Mouse (Mus musculus) spleen, postnatal 14 days (tissue): ENCODE measurements around the gene Tsc22d4.

Experiments
- DNase-seq, 2 experiments: peaks; one replicate each; pipeline ENCODE4 v3.0.0; 2021 to 2022; ENCODE audit warnings: low spot score in 2 of 2

Tsc22d4 gene

DNA sequence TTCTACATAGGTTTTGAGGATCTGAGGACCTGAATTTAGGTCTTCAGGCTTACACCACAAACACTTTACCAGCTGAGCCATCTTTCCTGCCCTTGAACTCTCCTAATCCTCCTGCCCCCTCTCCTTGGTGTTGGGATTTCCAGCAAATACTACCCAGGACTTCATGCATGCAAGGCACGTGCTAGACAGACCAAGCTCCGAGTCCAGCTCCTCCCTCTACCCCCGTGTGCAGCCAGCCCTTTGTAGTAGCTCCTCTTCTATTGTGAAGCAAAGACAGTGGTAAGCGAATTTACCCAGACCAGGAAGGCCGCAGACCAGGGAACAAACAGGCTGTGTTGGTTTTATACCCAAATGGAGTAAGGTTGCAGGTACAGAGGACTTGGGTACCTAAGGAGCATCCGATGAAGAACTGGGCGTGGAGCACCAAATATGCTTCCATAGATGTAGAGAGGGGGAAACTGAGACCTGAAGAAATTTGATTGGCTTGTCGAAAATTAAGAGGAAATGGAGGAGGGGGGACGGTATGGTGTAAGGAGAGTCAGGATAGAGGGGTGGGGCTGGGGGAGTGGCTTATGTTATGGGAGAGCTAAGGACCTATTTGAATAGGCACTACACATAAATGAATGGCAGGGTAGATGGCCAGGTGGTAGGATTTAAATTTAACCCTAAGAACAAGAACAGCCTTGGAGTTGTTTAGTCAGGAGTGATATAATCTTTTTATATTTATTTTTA is 19.2 kb downstream of the Tsc22d4 start:
- DNase-seq: no peak

DNA sequence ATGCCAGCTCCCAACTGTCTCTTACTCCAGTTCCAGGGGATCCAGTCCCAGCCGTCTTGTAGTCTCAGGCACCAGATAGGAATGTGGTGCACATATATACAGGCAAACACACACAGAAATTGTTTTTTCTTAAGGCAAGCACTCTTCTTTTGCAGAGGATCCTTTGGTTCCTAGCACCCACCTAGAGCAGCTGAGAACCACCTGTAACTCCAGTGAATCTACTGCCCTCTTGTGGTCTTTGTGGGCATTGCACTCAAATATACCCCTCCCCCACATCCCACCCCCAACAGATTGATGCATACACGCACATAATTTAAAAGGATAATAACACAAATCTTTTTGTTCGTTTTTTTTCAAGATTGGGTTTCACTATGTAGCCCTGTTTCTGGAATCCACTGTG is 20.7 kb downstream of the Tsc22d4 start:
- no peak for DNase-seq

DNA sequence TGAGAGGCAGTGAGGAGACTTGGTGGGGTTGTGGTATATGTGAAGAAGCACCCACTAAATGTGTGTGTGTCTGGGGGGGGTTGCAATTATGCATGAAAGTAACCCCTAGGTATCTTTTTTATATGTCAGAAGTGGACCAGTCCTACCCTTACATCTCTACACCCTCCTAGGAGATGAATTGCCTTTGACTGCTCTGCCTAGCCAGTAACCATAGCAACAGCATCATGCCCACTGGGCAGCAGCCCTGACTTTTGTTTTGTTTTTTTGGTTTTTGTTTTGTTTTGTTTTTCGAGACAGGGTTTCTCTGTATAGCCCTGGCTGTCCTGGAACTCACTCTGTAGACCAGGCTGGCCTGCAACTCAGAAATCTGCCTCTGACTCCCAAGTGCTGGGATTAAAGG is 22.9 kb downstream of the Tsc22d4 start:
- no peak for DNase-seq

DNA sequence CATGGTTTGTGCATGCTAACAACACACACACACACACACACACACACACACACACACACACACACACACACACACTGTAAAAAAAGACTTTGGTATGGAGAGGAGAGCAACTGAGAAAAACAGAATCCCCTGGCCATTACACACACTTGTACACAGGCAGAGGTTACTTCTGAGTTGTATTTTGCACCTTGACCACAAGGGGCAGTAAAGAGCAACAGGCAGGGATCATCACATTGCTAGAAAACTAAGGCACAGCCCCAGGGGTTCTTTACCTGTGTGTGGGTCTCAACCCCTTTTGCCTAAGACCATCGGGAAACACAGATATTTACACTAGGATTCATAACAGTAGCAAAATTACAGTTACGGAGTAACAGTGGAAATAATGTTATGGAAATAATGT is 25.2 kb downstream of the Tsc22d4 start:
- DNase-seq: no peak

DNA sequence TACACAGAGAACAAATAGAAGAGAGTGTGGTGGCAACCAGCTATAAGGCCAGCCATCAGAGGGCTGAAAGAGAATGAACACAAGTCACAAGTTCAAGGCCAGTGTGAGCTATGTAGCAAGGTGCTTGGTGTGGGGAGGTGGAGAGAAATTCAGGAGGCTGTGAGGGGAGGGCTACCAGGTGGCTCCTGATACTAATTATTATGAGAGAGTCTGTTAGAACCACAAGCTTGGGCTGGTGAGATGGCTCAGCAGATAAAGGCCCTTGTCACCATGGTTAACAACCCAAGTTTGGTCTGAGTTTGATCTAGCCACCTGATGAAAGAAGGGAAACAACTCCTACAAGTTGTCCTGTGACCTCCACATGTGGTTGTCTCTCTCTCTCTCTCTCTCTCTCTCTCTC is 27.2 kb downstream of the Tsc22d4 start:
- DNase-seq: no peak

DNA sequence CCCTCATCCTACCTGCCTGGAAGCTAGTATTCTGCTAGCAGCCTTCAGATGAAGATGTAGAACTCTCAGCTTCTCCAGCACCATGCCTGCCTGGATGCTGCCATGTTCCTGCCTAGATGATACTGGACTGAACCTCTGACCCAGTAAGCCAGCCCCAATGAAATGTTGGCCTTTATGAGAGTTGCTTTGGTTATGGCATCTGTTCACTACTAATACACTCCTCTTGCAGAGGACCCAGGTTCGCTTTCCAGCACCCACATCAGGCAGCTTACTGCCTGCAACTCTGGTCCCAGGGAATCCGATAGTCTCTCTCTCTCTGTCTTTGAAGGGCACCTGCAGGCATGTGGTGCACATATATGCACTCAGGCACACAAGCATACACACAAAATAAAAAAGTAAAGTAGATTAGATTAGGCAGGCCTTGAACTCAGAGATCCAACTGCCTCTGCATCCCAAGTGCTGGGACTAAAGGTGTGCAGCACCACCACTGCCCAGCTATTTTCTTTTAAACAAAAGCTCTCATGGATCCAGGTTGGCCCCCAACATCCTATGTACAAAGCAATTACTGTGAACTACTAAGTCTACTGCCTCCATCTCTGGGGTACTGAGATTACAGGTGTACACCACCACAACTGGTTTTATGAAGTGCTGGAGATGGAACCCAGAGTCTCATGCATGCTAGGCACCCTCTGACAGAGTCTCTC is 30.2 kb downstream of the Tsc22d4 start:
- DNase-seq: no peak

DNA sequence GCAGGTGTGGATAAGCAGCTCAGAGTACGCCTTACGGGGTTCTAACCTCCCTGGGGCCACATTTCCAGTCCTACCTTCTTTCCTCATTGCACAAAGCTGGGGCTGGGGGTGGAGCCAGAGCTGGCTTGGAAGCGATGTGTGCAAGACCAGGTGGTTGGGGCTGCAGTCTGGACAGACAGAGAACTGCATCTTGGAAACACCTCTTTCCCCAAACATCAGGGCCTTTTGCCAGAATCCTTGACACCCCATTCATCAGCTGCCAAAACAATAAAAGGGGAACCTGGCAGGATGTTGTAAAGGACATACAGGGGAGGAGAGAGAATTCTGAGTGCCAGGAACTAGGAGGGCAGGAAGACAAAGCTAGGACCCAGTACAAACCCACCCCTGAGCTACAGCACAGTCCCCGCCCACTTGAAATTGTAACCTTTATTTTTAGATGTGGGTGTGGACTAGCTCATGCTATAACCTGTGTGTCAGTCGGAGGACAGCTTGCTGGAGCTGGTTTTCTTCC is 30.9 kb downstream of the Tsc22d4 start:
- no peak for DNase-seq

DNA sequence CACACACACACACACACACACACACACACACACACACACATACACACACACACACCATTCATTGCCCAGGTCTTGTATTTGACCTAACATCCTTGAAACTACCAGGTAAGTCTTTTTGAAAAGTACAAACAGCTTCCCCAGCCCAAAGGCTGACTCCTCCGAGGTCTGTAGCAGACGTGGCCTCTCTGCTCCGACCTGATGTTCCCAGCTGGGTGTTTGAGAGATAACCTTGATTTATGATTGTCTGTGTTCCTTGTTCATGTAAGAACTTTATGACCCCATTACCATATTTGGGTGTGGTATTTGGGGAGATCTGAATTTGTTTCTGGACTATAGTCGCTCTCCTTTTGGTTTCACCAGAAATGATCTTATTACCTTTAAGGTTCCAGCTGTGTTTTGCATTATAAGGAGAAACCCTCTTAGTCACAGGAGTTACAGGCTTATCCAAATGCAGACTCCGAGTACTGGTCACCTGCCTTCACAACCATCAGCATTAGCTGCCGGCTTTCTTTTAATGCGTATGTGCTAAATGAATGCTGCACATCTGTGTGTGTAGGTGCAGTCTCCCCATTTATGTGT is 31.8 kb downstream of the Tsc22d4 start:
- no peak for DNase-seq

DNA sequence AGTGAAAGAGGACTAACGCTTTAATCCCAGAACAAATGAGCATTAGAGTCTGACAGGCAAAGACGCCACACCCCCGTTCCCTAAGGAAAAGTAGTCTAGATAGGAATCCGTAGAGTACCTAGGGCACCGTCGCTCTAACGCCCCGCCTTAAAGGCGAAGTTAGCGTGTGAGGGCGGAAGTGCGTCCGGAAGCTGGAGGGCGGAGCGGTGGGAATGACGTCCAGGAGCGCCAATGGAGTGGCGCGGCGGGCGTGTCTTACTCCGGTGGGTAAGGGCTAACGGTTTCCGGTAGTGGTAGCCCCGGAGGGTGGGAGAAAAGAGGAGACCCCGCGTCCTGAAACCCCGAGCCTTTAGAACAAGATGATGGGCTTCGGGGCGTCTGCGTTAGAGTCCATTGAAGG is 33.1 kb downstream of the Tsc22d4 start, which contains the start of gene Ppp1r35:
TSS of gene Ppp1r35 (plus strand) at position 215 of the 400 bp plus-strand sequence.
- peak; percentile 91 to 92 for DNase-seq

DNA sequence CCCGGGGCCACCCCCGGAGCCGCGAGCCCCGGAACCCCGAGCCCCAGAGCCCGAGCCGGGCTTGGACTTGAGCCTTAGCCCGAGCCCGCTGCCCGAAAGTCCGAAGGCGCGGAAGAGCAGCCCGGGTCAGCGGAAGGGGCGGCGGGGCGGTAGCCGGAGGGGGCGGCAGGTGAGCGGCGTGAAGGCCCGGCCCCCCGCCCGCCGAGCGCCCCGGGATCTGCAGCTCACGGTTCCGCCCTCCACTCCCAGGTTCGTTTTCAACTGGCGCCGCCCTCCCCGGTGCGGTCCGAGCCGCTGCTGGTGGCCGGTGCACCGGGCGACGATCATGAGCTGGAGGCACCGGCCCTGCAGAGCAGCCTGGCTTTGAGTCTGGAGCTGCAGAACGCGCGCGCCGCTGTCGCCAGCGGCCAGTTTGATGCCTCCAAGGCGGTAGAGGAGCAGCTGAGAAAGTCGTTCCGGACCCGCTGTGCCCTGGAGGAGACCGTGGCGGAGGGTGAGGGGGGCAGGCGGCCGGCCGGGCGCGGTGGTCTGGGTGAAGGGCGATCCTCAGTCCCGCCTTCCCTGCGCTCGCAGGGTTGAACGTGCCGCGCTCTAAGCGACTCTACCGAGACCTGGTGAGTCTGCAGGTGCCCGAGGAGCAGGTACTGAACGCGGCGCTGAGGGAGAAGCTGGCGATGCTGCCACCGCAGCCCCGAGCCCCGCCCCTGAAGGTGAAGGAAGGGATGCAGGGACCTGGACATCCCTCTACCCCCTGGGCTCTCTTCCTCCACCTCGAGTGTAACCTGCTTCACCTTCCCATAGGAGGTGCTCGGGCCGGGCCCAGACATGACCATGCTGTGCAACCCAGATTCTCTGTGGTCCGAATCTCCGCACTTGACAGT is 33.8 kb downstream of the Tsc22d4 start:
- DNase-seq: peak; percentile 32 to 41

DNA sequence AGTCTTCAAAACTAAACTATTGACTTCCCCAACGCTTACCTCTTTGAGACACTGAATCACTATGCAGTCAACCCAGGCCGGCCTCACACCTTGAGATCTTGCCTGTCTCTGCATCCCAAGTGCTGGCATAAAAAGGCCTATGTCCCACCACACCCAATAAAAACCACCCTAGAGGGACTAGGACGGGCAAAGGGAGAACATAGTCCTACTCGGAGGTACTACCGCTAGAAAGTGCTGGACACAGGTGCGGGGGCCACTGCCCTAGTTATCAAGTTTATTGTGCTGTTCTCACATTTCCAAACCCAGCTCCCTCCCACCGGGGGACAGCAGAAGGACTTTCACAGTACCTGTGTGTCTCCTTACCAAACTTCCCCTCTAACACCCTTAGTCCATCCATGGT is 36.1 kb downstream of the Tsc22d4 start:
- DNase-seq: no peak

DNA sequence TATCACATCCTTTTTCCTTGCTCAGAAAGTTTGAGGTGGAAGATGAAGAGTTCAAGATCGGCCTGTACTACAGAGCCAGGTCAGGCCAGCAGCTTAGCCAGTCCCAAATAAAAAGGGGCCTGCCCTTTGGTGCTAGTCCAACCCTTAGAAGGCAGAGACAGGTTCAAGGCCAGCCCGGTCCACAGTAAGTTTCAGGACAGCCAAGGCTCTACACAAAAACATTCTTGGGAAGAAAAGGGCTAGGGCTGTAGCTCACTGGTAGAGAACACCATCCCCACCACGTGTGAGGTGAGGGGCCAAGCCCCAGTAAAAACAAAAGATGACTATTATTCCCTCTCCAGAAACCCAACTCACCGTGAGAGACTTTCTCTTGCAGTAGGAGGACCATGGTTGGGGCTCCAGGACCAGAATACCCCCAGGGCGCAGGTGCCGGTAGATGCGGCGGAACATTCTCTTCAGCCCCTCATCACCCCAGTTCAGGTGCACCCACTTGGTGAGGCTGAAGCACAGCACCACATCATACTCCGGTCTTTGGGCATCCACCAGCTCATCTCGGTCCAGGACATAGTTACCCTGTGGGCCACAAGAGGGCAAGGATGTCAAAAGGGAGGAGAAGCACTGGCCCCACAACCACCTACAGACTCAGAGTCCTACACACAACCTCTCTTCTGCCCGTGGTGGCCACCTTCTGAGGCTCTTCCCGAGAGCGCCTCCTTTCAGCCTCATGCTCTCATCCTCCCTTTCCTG is 37.4 kb downstream of the Tsc22d4 start:
- DNase-seq: no peak

DNA sequence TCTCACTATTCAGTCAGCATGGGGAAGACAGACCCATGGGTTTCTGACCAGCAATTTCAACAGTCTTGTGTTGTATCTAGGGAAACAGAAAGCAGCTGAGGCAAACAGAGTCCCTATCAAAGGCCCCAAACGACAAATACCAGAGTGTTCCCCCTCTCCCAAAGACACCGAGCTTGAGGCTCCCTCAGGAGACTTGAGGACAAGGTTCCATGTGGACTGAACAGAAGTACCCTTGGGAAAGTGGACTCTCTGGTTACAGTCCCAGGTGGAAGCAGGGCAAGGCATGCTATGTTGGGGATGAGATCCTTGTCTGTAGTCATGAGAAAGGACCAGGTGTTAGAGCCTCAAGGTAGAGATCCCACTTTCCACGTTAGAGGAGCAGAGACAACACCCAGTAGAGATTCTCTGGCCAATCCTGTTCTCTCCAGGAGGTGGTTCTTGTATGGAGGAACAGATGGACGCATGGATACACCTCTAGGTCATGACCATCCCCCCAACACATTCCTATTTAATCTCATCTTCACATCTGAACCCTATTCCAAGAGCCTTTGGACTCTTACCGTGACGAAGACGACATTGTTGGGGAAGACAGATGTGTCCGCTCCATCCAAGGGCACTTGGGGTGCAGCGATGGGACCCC is 38.5 kb downstream of the Tsc22d4 start:
- no peak for DNase-seq

DNA sequence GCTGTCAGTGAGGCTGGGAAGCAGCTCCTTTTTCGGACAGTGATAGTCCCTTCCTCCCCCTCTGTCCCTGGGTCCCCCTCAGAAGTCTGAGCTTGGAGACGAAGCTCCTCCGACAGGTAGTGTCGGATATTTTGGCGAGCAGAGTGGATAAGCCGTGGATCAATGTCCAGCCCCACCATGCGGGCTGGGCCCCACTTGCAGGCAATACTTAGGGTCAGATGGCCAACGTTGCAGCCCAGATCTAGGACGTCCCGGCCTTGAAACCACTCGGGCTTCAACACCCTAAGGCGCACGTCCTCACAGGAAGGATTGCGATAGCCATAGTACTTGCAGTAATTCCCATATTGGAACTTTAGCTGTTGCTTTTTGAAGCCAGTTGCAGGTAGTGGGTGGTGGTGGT is 39.0 kb downstream of the Tsc22d4 start:
- no peak for DNase-seq

DNA sequence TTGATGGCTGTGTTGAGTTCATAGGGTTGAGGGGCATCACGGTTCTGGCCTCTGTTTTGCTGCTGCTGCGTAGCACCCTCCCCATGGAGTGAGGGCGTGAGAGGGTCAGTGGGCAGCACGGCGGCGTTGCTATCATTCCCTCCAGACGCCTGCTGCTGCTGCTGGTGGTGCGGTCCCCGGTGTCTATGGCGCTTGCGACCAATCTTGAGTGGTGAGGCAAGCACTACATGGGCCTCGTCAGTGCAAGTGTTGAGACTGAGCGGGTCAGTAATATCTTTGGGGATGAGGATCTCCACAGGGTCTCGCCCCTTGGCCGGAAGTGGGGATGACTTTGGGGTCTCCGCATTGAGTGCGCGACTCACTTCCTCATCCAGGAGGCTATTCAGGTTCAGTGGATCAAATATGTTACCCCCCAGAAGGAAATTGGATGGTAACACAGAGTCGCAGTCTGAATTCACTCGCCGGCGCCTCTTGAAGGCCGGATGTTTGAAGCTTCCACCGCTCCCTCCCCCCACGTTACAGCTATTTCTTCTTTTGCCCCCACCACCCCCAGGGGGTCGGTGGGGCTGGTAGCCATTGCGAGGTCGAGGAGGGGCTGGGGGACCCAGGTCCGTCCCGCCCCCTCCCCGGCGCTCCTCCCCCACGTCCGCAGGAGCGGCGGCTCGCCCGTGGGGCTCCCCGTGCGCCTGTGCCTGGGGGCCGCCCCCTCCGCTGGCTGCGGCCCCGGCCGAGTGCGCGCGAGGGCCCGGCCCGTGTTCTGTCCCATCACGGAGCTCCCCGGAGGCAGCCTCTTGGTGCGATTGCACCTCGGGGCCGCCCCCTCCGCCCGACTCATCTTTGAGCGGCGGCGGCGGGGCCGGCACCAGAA is 39.9 kb downstream of the Tsc22d4 start:
- DNase-seq: peak in 1 of 2 experiments; percentile 63

DNA sequence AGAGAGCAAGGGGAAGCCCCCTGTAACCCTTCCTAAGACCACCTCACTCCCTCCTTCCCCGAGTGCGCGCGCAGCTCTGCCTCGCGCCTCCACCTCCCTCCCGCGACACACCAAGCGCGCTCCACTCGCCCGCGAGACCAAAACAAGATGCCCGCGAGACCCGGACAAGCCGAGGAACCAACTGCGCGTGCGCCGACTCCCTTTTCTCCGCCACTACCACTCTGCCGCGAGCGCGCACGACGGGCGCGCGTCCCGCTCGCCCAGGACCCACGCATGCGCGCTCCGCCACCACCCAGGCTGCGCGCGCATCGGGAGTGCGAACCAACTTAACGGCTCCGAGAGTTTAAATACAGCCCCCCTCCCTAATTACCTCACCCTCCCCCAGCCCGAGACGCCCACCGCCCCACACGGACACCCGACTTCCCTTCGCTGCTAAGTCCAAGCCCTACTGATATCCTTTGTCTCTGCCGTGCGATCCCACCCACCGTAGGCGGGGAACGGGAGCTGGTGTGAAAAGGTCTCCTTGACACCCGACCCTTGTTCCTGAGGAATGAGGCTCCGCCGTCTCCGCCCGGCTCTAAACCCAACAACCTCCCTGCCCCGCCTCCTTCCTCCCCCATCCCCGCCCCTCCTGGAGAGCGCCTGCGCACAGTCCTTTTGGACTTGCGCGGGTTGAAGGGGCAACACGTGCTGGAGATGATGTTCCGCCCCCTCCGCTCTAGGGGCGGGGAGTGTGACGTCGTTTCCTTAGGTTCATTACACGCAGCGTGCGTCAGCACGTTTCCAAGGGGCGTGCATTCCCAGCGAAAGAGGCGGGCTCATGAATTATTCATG is 40.8 kb downstream of the Tsc22d4 start:
- peak; percentile 97 to 98 for DNase-seq

DNA sequence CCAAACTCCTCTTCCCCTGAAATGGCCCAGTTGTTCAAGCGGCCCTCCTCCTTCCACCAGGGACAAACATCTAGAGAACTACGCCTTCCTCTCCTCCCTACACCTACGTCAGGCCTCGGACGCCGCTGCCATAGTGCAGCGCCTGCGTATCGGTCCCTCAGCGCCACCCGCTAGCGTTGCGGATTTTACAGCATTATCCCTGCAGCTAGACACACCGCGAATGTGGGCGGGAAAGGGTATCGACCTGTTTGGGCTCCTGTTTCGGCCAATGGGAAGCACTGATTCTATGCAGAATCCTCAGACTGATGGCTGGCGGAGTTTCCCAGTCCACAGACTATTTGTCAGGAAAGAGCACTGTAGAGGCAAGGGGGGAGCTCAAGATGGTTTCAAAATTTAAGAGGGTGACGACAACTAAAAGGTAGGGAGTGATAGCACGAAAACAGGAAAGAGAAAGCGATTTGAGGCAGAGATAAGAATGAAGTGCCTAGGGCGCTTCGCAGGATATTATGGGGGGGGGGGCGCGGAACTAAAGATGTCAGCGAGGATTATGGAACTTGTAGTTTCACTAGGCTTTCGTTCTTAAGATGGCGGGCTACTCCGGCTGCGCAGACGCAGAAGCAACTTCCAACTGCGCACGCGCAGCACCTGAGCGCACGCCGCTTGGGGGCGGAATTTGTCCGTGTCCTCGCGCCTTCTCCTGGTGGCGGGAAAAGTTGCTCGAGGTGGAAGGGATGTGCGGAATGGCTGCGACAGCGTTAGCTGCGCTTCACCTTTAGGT is 41.8 kb downstream of the Tsc22d4 start, which contains the start of the genes Mepce and Zcwpw1:
TSS of gene Mepce (minus strand) at position 505 of the 778 bp plus-strand sequence.
TSS of gene Zcwpw1 (plus strand) at position 648 of the 778 bp plus-strand sequence.
- peak; percentile 92 to 94 for DNase-seq

DNA sequence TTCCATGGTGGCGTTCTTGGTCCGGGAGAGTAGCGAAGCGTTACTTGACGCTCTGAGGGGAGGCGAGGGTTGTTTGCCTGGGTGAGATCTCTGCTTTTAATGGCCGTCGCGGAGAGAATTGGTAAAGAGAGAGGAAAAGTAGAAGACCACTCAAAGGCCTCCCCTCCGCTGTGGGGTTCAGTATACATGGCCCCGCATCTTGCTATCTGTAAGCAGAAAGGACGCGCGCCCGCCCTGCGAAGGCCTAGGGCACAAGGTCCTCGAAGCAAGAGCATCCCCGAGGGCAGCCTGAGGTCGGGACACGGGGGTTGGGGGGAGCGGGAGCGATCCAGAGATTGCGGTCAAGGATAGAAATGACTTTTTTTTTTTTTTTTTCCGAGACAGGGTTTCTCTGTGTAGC is 42.6 kb downstream of the Tsc22d4 start:
- DNase-seq: no peak
